Mouse (Mus musculus) liver, adult 2 months (tissue): ENCODE results near the gene Ryr3.

ENCODE experiments used
- CTCF ChIP-seq: fragments of 200-500 bp; IDR thresholded peaks from 2 replicates; pipeline ENCODE4 v1.5.1; 2011; ENCODE audit warnings: low read depth, low read length, control low read depth
- POLR2A ChIP-seq: fragments of 200-500 bp; IDR thresholded peaks from 2 replicates; pipeline ENCODE4 v1.6.1; 2011; ENCODE audit warnings: low read length, control low read depth; ENCODE audit not compliant: insufficient read depth; ENCODE audit errors: extremely low read depth

DNA sequence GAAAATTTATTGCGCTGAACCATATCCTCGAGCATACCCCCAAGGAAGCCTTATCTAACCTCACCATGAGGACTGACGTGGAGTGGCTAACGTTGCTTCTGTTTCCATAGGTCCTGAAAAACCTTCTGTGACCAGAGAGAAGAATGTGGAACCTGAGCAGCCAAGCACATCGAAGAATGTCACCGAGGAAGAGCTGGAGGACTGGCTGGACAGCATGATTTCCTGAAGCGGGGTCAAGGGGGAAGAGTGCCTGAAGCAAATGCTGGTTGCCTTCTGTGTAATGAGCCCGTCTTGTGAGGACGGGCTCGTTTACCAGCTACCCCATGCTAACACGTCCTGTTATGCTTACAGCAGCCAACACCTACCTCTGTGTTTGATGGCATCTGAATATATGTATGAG, 586.2 kb downstream of the Ryr3 start:
- TF ChIP-seq POLR2A (no peak), CTCF (no peak)
